Mouse (Mus musculus) cerebral cortex, adult 2 months (tissue): Measurements from ENCODE around the gene Spats2.

Experiments used
- WGBS: fragments of 180-500 bp; shearing (Covaris S2); methylation state at CpG from one replicate; pipeline ENCODE4 v1.1.7; 2018; 5-methylcytosine and 5-hydroxymethylcytosine counted together

Spats2 gene

DNA sequence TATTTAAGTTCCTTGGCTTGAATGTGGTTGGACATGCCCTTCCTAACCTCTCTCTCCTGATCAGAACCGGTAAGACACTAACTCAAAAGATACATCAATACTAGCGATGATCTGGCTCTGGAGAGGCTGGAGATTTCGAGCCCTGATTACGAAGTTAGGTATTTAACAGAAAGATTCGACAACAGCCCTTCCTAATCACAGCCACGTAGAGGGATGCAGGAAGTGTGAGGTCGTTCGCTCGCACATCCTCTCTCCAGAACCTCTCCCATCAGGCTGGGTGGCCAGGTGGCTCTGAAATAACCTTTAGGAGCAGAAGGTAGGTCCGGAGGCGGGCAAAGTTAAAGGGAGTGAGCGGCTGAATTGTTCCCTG, at the start of gene Spats2:
TSS of gene Spats2 (plus strand) at position 206 of the 370 bp plus-strand sequence.
- WGBS: 3% methylated on average over 12 of the region's 12 CpGs

DNA sequence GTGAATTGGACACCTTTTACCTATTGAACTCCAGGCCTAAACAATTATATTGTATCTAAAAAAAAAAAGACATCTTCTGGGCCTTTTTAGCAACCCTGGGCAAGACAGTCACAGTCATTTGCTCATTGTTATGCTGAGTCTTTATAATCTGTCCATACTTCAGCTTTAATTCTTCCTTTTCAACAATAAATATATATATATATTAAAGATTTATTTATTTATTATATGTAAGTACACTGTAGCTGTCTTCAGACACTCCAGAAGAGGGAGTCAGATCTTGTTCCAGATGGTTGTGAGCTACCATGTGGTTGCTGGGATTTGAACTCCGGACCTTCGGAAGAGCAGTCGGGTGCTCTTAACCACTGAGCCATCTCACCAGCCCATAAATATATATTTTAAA, 49.7 kb upstream of the Spats2 start:
- WGBS: 92% methylated on average over 3 of the region's 3 CpGs

DNA sequence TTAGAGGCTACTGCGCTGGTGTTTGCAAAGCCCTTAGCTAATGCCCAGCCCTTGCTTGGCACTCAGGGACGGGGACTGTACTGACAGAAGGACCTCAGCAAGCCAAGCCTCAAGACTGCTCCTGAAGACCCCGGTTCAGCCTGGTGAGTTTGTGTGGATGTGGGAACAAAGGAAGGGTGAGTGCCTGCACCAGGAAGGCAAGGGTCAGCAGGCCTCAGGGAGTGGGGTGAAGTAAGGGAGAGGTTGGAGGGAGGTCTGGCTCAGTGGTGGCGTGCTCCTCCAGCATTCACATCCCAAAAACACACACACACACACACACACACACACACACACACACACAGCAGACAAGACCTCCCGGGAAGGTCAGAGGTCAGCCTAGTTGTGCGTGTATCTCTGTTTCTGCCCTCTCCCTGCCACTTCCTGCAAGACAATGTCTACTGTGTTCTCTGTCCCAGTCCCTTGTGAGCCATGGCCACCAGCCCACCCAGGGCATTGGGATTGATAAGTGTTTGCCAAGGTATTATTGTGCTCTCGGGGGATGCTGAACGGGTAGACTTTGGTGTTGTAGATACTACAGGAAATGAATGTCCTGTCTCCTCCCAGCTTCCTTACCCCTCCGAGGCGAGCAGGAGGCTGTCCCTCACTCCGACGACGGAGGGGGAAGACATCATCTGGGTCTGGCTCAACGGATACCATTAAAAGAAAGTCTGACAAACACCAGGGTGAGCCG, 47.4 kb upstream of the Spats2 start:
- WGBS: 82% methylated on average over 15 of the region's 15 CpGs

DNA sequence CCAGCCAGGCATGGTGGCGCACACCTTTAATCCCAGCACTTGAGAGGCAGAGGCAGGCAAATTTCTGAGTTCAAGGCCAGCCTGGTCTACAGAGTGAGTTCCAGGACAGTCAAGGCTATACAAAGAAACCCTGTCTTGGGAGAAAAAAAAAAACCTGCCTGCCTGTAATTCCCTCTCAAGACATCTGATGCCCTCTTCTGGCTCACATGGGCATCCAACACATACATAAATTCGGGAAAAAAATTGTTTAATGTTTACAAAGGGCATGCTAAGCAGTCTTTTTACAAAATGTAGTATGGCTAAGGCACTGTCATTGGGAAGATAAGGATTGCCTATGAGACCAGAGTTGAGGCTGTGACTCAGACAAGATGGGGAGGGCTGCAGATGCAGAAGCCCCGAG, 45.9 kb upstream of the Spats2 start:
- 69% methylated on average over 3 of the region's 3 CpGs for WGBS

DNA sequence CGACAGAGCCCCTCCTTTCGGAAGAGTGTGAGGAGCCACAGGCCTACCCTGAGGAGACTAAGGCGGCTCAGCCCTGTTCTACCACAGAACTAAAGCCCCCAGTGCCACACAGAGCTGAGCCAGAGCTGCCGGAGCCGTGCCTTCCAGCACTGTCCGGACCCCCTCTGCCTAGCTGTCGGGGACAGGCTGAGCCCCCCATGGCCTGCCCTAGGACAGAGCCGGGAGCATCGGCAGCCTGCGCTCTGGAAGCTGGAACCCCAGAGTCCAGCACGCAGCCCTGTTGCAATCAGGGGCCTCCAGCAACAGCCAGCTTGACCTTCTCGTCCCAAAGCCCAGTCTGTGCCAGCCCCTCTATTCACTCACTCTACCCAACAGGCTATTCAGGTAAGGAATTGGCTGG, 43.4 kb upstream of the Spats2 start:
- WGBS: 94% methylated on average over 12 of the region's 12 CpGs

DNA sequence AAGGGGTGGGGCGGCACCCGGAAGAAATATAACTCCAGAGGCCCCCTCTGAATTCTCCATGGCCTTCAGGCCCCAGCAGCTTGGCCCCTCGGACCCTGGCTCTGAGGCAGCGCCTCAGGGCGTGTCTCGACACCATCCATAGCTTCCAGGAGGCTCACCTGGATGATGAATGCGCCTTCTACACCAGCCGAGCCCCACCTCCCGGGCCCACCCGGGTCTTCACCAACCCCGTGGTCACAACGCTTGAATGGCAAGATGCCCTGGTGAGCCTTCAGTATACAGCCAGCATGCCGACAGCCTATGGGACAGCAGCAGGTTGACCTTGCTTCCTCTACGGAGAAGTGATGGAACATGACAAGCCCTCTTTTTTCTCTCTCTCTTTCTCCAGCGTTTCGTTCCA, 42.9 kb upstream of the Spats2 start:
- 91% methylated on average over 16 of the region's 16 CpGs for WGBS

DNA sequence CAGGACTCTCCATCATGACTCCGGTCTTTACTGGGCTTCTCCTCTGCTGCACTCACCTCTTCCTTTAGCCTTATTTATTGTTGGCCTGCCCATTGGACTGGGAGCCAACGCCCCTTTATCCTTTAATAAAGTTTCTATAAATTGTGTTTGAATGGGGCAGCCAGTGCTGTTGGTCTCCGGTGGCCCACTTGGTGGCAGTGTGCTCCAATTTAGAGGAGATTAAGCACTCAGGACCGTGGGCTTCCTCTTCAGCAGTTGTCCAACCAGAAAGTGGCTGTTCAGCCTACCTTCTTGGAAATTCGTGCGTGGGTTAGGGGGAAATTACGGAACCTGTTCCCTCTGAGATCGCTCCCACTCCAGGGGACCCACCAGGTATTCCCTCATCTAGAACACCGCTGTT, 42.5 kb upstream of the Spats2 start:
- WGBS: 62% methylated on average over 9 of the region's 9 CpGs

DNA sequence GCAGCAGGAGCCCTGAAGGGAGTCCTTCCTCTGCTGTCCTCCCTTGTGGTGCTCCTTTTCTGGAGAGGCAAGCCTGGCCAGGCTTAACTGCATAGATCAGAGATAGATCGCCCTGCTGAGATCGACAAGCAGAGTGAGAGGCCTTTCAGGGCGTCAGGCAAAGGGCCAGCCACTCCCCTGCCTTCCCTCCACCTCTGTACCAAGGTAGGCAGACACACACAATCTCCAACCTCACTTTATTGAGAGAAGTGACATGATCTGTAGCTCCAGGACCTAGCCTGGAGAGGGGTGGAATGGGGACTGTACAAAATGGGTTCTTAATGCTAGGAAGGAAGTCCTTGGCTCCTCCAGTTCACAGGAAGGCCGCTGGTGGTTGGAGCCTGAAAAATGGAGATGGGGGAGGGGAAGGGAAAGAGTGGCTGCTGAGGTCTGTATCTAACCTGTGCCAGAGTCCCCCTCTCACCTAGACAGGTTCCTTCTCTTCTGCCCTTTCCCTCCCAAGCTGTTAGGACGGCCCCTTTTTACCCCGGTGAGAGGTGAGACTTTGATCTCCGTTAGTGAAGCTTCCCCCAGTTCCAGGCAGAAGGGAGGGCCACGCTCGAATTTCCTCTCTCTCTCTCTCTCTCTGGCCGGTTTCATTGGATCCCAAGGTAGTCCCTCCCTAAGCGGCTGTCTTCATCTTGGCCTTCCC, 41.7 kb upstream of the Spats2 start:
- 50% methylated on average over 11 of the region's 11 CpGs for WGBS

DNA sequence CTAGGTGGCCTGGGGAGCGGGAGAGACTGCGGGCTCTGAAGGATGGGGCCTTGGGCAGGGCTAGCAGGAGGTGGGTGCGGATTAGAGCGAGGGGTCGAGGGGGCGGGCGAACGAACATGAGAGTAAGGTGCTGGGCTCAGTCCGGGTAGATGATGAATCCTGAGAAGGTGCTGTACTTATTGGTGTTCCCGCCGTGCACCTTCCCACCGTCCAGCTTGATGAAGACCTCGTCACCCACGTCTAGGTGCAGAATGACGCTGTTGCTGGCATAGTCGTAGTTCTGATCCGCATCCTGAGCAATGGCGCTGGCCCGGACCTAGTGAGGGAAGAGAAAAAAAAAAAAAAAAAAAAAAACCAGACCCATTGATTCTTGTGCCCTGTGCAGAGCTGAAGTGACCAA, 41.1 kb upstream of the Spats2 start:
- WGBS: 41% methylated on average over 19 of the region's 19 CpGs

DNA sequence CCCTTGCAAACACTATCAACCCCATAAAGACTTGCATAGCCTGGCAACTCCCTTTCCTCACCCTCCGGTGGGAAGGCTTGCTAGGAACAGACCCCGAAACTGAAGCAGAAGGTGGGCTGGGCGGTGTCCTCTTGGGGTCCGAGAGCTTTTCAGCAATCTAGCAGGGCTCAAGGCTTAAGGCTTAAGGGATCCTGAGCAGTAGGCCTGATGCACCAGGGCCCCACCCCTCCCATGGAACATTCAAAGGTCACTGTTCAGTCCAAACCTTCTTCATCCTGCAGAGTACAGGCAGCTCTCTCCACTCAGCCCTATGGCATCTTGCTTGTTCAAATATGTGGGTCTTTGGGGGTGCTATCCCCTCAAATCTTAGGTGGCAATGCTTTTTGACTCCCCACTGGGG, 39.7 kb upstream of the Spats2 start:
- 97% methylated on average over 4 of the region's 4 CpGs for WGBS

DNA sequence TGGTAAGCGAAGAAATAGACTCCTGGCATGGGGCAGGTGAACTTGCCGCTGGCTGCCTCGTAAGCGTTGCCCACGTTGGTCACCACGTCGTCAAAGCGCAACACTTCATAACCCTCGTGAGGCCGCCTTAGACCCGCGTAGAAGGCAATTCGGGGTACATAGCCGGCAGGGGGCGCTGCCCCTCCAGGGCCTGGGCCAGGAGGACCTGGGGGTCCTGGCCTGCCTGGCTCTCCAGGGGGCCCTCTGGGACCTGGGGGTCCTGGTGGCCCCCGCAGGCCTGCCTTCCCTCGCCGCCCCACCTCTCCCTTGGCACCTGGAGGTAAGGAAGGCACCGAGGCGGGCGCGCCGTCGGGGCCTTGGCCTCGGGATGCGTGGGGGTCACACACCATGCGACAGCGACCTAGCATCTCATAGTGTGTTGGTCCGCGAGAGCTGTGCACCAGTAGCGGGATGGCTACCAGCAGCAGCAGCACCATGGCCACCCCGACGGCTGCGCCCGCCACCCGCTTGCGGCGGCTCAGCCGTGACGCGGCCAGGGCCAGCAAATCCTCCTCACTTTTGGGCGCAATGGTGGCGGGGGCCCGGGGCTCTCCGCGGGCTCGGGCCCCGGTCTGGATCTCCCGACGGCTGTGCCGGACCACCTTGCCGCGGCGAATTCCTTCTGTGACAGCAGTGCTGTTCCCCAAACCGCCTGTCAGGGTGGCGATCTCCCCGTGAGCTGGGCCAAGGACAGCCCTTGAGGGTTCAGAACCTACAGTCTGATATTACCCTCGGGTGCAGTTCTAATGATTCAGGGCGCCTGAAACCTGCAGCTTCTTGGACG, 38.3 kb upstream of the Spats2 start, which contains the start of gene C1ql4:
TSS of gene C1ql4 (minus strand) at position 565 of the 823 bp plus-strand sequence.
- 10% methylated on average over 60 of the region's 60 CpGs for WGBS

DNA sequence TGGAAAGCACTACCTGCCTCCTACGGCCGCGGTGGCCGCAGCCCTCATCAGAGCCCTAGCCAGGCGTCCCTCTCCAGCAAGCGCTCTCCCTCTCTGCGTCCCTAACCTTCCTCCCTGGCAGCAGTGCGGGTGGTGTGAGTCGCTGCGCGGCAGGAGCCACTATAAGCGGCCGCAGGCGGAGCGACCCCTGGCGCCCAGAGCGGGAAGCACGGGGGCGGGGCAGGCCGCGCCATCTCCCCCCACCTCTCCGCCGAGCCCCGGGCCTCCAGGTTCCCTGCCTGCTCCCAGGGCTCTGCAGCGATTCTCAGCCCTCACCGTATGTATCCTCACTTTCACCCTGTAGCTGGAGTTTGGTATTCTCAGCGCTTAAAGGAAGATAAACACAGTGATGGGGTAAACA, 37.4 kb upstream of the Spats2 start:
- 1% methylated on average over 27 of the region's 27 CpGs for WGBS

DNA sequence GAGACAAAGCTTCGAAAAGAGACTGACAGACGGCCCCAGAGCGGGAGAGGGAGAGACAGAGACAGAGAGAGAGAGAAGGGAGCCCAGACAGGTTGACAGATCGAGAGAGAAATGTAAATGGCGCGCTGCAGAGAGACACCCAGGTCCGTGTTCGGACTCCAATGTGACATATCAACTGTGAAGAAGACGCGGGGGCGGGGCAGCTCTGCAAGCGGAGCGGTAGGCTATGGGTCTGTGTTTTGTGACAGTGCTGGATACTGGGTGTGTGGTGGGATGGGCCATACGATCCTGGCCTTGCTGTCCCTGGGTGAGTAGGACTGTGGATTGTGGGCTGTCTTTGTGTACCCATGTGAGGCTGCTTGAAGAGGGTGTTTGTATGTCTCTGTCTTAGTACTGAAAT, 36.6 kb upstream of the Spats2 start:
- WGBS: 41% methylated on average over 14 of the region's 14 CpGs

DNA sequence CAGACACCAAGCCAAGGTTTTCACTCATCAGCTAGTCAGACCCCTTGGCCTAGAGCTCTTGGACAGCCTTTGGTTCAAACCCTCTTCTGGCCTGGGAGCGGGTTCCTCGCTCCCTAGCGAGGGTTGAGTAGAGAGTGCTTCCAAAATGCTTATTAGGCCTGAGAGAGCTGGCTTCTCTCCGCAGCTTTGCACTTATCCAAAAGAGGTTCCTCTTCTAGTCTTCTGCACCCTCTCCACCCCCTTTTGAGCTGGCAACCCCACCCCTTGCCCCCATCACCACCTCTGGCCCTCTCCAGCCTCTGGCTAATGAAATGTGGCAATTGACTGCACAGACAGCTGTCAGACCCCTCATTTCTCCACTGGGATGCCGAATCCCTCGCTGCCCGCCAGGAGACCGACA, 32.8 kb upstream of the Spats2 start, which contains the start of gene Dnajc22:
TSS of gene Dnajc22 (plus strand) at position 301 of the 400 bp plus-strand sequence.
- 84% methylated on average over 8 of the region's 8 CpGs for WGBS

DNA sequence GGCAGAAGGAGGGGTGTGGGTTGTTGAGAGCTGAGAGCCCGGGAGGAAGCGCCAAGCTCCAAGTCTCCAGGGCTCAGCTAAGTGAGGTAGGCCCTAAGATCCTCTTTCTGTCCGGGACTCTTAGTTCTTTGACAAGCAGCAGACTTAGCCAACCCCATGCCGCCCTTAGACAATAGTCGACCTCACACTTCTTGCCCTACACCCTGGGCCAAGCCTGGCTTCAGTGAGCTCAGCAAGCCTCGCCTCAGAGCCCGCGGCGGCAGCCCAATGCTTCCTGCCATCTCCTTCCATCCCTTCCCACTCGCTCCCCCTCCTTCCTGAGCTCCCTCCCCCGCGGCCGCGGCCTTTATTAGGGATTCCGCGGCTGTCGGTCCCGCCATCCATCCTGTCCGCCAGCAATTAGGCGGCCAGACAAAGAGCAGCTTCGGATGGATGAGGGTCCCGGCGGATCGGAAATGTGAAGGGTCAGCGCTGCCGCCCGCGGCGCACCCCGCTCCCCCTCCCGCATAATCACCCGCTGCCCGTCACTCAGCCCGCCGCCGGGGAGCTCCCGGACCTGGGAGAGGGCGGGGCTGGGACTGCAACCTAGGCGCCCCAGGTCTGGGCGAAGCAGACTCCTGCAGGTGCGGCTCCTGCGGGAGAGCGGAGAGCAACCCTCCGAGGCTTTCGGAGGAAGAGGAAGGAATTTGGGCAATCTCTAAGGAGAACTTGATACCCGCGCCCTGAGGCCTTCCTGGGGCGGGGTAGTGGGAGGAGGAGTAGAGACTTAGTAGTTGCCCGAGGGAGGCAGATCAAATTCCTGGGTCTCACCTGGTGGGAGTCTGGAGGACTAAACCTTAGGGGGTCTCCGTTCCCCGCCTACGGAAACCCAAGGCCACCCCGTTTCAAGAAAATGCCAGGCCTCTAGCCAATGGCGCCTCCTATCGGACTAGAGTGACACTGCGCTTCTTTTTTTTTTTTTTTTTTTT, 32.1 kb upstream of the Spats2 start:
- 8% methylated on average over 56 of the region's 56 CpGs for WGBS

DNA sequence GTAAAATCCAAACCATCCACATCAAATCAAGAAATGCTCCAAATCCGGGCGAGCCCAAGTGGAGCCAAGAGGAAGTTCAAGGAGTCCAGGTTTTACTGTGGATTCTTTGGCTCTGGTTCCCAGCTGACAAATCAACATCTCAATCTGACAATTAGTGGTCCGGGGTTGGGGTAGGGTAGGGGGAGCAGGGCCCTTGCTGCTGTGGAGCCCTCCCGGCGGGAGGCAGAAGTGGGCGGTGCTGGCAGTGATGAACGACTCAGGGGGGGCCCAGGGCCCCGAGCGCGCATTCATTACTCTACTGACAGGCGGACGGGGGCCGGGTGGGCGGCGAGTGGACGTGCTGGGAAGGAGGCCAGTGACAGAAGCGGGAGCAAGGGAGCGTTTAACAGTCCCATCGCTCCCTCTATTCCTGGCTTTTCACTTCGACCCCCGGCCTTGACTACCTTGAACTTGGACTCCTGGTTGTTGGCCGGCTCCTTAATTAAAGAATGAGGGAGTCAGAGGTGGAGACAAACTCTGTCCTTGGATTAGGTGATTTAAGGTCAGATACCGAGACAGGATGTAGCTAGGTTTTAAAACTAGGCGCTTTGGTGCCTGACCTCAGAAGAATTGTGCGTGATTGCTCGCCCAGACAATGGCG, 31.0 kb upstream of the Spats2 start:
- 15% methylated on average over 27 of the region's 27 CpGs for WGBS

DNA sequence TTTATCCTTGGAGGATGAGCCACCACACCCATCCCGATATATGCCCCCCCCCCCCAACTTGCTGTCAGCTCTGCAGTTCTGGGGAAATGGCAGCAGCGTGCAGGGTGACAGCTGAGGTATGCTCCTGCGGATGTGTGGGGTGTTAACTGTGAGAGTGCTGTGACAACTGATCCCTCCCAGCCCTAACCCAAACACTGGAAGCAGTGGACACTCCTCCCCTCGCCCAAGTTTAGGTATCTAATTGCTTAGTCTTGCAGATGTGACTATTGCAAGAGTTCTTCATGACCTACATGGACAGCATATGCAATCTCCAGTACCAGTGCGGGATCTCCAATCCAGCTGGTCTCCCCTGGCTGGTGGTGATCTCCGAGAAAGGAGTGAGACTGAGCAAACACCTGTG, 30.4 kb upstream of the Spats2 start:
- 63% methylated on average over 6 of the region's 6 CpGs for WGBS

DNA sequence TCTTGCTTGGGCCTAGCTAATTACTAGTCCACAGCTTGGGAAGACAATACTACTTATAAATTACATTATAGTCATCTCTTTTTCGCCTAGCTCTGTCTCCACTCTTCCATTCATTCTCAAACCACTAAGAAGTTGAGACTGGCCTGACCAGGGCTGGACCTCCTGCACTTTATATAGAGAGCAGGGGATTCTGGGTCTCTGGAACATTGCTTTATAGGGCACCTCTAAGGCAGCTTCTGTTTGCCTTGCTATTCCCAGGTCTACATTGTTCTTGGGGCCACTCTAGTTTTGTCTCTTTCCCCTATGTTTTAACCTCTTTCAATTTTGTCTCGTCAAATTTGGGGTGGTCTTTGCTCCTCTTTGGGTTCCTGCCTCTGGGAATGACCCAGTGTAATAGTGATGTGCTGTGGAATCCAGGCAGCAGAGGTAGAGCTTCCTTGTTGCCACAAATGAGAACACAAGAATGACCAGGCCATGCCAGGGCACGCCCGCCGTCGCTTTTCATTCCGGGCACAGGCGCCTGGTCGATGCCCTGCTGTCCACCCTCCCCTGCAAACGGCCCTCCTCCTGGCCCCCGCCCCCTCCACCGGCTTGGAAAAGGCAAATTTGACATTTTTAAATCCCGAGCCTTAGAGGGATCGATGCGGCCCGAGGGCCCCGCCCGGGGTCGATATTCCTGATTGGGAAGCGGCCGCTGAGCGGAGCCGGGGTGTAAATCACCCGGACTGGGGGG, 29.5 kb upstream of the Spats2 start:
- 29% methylated on average over 24 of the region's 24 CpGs for WGBS

DNA sequence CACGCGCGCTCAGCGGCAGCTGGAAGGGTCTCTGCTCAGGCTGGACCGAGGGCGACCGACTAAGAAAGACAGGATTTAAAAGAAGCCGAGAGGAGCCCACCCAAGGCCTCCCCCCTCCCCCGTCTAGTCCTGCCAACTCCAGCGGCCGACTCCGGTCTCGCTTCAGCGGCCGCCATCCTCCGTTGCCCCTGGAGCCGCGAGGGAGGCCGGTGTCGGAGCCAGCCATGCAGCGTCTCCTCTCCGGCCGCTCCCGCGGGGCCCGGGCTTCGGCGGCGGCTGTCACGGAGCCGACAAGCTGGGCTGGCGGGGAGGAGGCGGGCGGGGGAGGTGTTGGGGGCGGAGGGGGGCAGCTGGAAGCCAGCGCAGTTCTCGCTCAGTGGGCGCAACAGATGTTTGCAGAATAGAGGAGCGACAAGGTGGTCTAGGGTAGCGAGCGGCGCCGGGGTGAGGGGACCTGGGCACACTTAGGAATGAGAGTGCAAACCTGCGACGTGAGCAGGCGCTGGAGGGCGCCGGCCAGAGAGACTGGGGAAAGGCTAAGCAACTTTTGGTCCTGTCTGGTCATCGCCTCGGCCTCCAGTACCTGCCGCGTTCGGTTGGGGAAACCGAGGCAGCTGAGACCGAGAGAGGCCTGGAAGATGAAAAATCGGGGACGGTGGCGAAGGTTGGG, 28.8 kb upstream of the Spats2 start:
- 1% methylated on average over 58 of the region's 58 CpGs for WGBS
